Mouse (Mus musculus) olfactory bulb, adult 2 months (tissue): ENCODE measurements around the gene Slc35b2.

Experiments
- CTCF ChIP-seq: fragments of 200-500 bp; IDR thresholded peaks from 2 replicates; pipeline ENCODE4 v1.5.1; 2012; ENCODE audit warnings: low read depth, mild to moderate bottlenecking, low read length, moderate library complexity; ENCODE audit not compliant: insufficient read depth
- POLR2A ChIP-seq: fragments of 200-500 bp; IDR thresholded peaks from 2 replicates; pipeline ENCODE4 v1.6.1; 2012; ENCODE audit warnings: mild to moderate bottlenecking, low read depth, low read length, moderate library complexity; ENCODE audit not compliant: insufficient read depth

DNA sequence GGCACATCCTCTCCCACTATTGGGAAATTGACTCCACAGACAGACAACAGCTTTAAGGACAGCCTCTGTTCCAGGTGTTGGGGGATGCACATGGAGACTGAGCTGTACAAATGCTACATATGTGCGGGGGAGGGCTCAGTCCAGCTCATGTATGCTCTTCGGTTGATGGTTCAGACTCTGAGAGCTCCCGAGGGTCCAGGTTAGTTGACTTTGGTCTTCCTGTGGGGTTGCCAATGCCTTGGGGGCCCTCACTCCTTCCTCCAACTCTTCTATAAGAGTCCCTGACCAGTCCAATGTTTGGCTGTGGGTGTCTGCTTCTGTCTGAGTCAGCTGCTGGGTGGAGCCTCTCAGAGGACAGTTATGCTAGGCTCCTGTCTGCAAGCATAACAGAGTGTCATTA, 10.6 kb upstream of the Slc35b2 start:
- TF ChIP-seq CTCF (no peak), POLR2A (no peak)
